Mouse (Mus musculus) telencephalon, adult 2 months (tissue): ENCODE measurements around the gene Slamf1.

Source experiments
- DNase-seq: peaks from one replicate; pipeline ENCODE4 v3.0.0-alpha.2; 2011; ENCODE audit warnings: low read depth, low spot score

Gene Slamf1

DNA sequence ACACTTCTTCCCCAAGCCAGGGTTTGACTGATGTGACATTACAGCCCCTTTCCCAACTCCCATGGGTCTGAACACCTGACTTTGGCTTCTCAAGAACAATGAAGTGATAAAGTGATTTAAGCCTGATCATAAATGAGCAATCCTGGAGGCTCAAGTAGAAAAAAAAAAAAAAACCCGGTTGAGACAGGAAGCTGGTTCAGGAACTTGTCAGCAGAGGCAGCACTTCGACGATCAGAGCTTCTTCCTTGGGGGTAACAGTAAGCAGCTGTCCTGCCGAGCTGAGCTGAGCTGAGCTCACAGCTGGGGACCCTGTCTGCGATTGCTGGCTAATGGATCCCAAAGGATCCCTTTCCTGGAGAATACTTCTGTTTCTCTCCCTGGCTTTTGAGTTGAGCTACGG lies at the start of gene Slamf1:
Gene Slamf1, plus strand, starts transcription at position 230 of the 400 bp plus-strand sequence.
- no peak for DNase-seq

DNA sequence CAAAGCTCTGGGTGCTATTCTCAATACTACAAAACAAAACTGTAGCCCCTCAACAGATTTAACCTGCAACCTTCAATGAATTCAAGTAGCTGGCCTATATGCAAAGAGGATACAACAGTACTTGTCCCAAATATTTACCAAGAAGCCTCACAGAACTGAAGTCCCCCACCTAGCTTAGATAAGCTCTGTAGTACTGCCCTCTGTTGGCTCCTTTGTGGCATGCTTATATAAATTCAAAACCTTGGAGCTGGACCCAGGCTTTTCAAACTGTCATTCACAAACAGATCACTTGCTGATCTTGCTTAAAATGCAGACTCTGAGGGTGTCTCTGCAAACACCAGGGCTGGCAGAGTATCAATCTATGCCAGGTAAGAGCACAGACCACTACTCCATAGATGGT lies 35.7 kb upstream of the Slamf1 start:
- DNase-seq = no peak

DNA sequence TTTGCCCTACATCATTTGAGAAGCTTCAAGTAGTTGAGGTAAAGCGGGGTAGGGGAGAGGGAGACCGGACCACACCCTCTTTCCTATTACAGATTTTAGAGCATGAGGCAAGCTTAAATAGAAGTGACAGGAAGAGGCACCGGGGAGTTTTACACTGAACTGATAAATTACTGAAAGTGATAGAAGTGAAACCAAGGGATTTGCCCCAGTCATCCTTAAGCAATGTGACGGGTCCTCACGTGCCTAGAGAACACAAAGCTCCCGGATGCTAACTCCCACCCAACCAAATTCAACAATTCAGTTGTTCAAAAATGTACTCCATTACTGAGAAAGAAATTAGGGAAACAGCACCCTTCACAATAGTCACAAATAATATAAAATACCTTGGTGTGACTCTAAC lies 32.0 kb upstream of the Slamf1 start:
- DNase-seq = no peak

DNA sequence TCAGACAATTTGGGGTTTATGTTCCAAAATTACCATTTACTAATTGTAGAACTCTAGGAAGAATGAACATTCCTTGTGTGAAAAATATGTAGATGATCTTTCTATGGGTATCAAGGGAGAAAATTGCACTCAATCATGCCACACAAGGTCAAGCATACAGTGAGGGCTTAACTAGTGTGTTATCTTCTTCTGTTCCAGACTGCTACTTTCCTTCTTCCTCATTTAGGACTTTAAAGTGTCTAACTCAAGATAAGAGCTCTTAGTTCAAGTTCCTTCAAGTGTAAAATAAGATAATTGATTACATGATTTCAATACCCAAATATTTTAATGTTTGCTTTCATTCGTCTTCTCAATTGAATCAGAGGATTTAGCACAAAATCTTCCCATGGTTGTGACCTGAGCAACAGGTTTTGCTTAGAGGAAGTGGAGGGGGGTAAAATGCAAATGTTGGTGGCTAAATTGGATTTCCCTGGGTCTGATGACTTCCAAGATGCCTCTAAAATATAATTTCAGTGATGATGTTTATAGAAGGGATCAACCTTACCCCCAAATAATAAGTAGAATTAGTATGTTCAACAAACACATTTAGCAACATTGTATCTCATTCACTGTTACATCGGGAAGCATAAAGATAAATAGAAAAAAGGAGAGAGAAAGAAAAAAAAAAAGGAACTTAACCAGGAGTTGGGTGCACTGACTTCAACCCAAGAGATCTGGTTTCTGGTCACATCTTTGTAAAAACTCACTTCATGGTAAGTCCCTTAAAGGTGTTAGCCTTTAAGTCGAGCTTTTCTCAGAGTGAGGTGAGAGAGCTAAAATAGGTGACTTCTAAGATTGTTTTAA lies 18.6 kb upstream of the Slamf1 start:
- no peak for DNase-seq

DNA sequence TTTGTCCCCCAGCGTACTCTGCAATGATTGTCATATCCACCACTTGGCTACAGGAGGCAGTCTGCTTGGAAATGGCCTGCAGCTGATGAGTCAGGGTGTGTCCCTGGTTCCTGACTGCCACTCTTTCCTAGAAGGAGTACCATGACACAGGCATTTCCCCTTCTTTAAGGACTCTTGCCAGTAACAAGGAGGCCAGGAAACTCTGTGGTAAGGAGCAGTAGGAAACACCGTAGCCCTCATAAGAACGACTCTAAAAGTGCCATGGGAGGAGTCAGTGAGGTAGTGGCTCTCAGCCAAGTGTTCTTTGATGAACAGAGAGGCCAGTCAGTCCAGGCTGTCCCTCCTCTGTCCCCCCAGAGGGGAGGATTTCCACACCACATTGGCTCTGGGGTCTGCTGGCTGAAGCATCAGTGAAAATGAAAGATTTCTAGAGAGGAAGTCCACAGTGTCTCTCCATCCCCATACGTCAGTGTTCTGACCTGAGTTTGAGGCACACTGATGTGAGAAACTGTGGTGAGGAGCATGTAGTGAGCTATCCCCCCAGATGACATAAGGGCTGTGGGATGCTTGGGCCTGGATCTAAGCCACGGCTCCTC lies 5.0 kb upstream of the Slamf1 start:
- DNase-seq = no peak

DNA sequence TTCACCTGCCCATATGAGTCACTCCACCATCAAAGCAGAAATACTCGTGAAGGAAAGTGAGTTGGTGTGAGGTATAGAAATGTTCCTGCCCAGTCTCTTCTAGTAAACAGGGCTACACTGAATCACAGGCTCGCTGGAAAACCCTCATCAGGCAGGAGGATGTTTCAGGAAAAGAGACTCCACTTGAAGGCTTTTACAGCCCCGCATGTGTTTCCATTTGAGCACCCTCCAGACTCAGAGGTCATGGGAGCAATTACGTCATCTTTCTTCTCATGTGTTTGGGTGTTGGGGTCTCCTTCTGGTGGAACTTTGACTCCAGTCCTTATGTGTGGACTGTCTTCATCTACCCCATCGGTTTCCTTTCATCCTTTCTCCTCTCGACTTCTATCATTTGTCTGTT lies 4.1 kb downstream of the Slamf1 start:
- no peak for DNase-seq

DNA sequence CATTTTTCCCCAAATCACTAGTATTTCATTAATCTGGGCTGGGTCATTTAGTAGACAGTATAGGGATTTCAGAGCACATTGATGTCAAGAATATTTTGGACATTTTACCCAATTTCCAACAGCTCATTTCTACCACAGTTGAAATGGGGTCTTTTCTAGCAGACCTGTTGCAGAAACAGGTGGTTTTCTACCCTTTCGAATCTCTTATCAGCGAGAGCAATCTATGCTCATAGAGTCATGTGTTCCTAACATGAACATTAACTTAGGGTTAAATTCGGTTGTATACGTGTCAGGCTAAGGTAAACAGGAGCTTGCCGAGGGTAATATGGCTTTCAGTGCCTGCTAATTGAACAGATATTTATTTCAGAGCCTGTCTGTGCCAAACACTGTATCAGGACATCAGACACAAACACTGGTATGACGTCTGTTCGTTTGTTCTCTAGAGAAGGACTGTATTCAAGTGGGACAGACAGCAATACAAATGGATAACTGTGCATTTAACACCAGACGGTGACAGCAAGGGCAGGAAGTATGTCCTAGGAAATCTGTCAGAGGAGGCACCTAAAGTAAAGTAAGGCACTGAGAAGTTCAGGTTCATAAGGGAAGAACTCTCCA lies 5.3 kb downstream of the Slamf1 start:
- DNase-seq = no peak

DNA sequence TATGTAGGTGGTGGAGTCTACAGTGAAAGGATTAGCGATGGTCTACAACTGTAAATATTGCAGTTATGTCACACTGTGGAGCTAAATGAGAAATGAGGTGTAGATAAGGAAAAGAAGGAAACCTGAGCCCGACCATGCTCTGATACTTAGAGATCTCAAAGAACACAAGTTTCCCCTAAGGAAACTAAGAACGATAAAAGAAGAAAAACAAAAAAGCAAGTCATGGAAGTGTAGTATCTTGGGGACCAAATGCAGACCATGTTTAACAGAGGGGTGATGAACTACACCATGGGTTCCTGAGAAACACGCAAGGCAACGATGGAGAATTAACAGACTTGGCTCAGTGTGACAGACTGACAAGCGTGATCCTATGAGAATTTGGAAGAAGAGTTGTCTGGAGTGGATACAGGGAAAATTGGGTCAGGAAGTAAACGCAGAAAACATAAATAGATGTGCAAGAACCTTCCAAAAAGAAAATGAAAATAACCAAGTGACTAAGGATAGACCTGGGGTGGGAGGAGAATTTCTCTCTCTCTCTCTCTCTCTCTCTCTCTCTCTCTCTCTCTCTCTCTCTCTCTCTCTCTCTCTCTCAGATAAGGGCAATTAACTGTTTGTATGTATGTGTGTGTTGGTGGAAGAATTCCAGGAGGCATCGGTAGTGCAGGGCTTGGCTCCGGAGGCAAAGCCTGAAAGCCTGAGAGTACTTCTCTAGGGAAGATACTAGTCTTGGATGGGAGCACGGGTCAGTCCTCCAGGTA lies 6.5 kb downstream of the Slamf1 start:
- DNase-seq = peak; percentile 40

DNA sequence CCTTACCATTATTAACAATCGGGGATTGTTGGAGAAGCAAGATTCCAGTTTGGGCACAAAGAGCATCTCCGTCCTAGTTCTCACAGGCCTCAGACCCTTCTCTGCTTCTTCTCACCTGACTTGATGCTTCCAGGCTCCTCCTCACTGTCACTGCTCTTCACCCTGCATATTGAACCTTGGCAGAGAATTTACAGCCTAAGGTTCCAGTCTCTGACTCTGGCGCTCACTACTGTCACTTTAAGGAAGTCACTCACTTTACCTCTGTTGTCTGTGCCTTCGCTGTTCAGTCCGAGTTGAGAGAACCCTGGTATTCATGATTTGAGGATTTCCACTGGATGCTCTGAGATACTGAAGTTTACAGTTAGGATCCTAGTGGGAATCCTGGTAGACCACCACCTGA lies 7.3 kb downstream of the Slamf1 start:
- DNase-seq = no peak

DNA sequence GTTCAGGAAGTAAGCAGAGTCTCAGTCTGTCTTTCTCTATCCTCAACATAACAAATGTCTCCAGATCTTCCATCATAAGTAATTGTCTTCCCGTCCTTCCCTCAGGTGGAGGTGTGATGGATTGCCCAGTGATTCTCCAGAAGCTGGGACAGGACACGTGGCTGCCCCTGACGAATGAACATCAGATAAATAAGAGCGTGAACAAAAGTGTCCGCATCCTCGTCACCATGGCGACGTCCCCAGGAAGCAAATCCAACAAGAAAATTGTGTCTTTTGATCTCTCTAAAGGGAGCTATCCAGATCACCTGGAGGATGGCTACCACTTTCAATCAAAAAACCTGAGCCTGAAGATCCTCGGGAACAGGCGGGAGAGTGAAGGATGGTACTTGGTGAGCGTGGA lies 7.8 kb downstream of the Slamf1 start:
- no peak for DNase-seq

DNA sequence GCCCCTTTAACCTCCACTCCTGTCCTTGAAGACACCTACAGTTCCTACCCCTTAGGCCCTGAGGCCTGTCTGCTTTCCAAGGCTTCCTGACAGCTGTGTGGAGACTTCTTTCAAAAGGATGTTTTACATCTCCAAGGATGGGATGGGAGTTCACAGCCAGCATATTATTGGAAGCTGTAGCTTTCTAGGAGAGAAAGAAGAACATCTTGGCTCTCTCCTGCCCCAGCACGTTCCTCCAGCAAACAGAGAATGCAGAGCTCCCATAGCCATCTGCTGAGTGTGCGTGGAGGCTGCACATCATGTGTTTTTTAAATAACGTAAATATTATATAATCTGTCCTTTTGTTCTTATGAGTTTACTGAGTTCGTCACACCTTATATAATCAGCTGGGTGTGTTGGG lies 8.9 kb downstream of the Slamf1 start:
- DNase-seq = peak; percentile 82

DNA sequence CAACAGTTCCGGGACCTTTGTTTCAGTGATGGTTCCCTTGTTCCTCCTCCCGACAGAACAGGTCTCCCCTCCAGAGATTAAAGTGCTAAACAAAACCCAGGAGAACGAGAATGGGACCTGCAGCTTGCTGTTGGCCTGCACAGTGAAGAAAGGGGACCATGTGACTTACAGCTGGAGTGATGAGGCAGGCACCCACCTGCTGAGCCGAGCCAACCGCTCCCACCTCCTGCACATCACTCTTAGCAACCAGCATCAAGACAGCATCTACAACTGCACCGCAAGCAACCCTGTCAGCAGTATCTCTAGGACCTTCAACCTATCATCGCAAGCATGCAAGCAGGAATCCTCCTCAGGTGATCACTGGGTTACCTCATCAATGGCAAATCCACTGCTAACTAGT lies 10.1 kb downstream of the Slamf1 start:
- DNase-seq = no peak

DNA sequence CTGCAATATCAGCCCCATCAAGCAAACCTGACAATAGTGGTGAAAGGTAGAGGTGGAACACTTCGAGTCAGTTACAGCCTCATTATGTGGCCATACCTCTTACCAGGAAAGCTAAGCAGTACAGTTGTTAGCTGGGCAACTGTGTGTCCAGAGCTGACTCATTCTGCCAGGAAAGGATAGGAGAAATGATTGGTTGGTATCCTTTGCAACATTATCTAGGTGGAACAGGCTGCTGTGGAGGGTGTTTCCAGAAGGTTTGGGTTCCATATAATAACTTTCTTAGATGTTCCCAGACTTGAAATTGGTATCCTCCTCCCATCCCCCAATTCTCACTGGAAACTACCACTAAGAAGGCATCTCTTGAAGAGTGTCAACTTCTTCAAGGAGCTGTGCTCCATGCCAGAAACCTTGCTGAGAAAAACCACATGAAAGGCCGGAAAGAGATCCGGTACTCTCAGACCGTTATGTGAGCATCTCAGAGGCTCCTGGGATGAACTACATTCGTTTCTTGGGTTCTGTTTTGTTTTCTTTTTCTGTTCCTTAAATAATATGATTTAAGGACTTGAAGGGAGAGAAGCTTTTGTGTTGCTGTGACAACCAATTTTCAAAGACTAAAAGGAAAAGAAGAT lies 15.5 kb downstream of the Slamf1 start:
- no peak for DNase-seq

DNA sequence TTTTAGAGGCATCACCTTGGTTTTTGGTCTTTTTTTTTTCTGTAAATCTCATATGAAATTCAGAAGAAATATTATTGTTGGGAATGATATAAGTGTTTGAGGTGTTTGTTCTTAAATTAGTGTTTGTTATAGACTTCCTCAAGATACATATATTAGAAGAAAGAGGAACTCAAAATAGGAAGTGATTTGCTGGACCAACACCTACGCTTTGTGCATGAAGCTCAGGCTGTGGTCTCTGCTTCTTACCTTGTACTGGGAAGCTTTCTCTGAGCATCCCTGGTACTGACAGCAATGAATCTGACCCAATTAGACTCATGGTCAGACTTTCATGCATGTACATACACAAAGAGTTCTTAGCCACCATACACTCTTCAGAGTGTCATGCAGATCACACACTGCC lies 18.9 kb downstream of the Slamf1 start:
- no peak for DNase-seq

DNA sequence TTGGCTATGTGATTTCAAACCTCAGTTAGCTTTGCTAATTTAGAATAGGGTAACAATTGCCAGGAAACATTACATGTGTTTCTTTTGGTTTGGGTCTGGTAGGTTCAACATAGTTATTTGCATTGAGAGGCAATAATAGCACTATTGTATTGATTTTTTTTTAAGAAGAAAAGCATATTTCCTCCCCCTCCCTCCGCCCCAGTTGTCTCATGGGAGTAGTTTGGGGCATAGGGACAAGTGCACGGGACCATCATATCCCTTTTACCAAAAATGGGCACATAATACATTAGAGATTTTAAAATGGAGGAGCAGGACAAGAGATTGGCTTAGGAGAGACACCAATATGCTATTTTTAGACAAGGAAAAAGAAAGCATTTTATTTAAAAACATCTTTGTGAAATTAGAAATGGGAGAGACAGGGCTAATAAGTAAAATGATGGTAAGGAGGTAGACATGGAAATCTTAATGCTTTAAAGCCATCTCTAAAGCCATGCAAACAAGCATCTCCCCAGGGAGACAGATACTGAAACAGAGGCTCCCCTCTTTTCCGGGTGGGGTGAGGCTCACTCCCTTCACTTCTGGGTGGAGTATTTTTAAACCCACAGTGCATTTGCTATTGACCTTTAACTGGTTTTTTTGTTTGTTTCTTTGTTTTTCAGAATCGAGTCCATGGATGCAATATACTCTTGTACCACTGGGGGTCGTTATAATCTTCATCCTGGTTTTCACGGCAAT lies 20.5 kb downstream of the Slamf1 start:
- DNase-seq = no peak

DNA sequence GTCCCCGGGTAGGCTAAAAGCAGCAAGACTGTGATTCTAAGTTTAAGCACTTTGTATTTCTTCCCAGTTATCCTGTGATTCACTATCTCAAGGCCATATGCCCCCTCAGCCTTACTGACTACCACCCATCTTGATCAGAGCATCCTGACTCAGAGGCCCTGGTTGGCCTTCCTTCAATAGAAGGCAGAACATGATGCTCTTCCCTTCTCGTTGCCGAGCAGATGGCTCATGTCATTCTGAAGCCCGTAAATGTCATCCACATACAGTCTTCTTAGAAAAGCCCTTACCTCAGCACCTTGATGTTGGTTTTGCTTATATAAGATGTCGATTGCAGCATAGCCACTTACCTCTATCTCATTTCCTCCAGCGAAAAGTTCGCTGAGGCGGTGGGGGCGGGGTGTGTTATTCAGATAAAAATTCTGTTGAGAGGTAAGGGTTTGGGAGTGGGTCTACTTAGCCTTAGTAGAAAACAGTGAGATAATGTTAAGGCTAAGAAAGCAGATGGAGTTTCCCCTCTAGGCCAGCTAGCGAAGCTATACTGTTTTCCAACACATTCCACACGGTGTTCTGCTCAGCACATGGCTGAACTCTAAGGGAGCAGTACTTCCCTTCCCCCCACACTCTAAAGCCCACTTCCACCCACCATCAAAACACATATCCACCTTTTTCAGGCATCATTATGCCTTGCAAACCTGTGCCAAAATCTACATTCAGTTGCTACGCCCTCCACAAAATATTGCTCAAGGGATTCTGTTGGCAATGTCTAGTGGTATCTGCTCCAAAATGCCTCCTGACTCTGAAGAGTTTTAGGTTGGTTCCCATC lies 21.7 kb downstream of the Slamf1 start:
- peak; percentile 80 for DNase-seq

DNA sequence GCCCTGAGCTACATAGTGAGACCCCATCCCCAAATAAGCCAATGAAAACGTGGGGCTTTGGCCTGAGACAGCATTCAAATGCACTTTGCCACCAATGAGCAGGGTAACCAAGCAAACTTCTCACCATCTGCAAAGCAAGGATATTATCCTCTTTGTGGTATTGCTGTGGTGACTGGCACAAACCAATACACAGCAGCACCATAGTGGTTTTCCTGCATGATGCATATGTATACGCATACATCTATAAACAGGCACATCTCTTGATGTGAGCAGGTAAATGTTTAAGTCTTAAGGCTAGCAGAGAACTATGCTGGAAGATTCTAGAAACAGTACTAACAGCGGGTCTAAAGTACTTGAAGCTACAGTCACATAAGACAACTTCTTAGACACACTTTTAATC lies 22.5 kb downstream of the Slamf1 start:
- DNase-seq = no peak

DNA sequence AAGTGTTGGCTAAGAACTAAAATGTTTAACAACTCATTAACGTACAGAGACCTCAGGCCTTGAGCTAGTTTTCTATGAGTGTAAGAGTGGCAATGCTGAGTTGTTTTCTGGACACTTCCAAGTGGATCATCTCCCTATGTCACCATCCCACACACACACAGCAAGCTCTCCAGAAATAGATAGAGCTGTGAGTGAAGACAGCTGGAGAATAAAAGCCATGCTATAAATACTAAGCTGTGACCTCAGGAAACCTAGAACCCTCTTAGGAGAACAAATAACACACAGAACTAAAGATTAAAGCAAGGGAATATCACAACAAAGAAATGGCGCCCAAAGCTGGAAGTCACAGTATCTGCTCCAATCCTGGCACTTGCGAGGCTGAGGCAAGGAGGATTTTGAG lies 24.6 kb downstream of the Slamf1 start:
- DNase-seq = peak; percentile 84

DNA sequence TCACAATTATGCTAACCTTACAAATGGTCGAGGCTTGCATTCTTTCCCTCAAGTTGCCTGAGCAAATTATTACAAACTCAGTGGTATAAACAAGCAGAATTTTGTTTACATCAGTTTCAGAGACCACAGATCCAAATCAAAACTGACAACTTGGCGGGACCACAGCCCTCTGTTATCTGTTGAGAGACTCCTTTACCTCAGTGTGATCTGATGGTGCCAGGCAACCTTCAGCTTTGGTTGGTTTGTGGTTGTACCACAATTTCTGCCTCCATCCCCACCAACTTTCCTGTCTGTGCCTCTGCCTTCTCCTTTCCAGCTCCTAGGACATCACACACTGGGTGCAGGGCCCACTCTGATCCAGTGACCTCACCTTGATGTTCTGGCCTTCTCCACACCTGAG lies 29.3 kb downstream of the Slamf1 start:
- DNase-seq = no peak

DNA sequence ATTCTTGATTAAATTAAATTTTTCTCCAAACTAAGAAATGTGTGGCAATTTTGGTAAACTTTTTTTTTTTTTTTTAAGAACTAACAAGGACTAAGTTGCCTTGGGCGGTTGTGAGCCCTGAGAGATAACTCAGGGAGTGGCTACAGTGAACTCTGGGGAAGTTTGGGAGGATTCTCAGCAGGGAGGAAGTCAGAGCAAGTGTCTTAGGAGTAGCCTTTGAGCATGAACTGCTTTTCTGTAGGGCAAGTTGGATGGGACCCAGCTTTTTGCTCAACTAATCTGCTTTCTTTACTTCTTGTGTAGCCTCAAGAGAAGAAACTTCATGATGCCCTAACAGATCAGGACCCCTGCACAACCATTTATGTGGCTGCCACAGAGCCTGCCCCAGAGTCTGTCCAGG lies 30.9 kb downstream of the Slamf1 start:
- DNase-seq = no peak
